Comparison of ENCODE assay signal across 8 mouse cellular contexts in the genomic region with DNA sequence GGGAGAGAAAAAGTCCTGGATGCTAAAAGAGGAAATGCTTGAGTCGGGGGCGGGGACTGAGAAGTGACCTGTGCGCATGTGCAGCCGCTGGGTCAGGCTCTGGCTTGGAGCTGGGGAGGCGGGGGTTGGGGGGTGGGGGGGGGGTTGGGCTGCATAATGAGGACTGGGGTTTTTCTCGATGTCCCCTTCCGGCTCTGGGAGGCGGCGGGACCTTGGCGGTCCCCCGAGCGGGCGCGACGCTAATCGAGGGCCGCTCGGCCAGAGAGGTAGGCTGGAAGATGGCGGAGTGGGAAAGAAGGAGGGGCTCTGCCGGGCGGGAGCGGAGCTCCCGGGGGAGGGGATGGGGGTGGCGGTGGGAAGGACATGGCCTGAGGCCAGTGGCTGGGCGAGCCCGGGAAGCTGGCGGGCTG. TPM values are rescaled to one million over a fixed set of nuclear protein-coding genes. Genes with fewer than 3 reads are reported as not detected.
DNase-seq lines count a peak whose midpoint lies in the region; ATAC-seq and TF ChIP-seq lines count a peak whose summit lies in the region.

No protein-coding gene starts in this region.

- H3K36me3 ChIP-seq in E14TG2a.4 (ENCODE audit: insufficient read depth, low read length): no peaks in the 10 kb centered on the region
- H3K36me3 ChIP-seq in forebrain, embryonic 10.5 days (replicated peaks): peaks cover 10% of the 10 kb centered on the region
- H3K36me3 ChIP-seq in neural tube, embryonic 14.5 days (ENCODE audit: control insufficient read depth, insufficient read depth, low read length): no peaks in the 10 kb centered on the region

- no peaks in the 10 kb centered on the region for H3K27me3 ChIP-seq in E14TG2a.4 (ENCODE audit: insufficient read depth, low read length)
- H3K27me3 ChIP-seq in forebrain, embryonic 10.5 days (ENCODE audit: poor library complexity, severe bottlenecking): no peaks in the 10 kb centered on the region
- no peaks in the 10 kb centered on the region for H3K27me3 ChIP-seq in neural tube, embryonic 14.5 days (ENCODE audit: control insufficient read depth, insufficient read depth, low read length)

- no peaks in the 10 kb centered on the region for H3K9me3 ChIP-seq in E14TG2a.4 (ENCODE audit: low read length)
- H3K9me3 ChIP-seq in forebrain, embryonic 10.5 days: no peaks in the 10 kb centered on the region
- H3K9me3 ChIP-seq in neural tube, embryonic 14.5 days (ENCODE audit: control insufficient read depth, low read length): no peaks in the 10 kb centered on the region

- peak; percentile 39 for DNase-seq in c-Kit-positive CD71-negative TER-119-negative erythroid progenitor cells, embryonic 14.5 days (ENCODE audit: low read depth)
- DNase-seq in forebrain, embryonic 10.5 days (ENCODE audit: extremely low spot score, low spot score): peak; percentile 76
- peak; percentile 77 to 81 for DNase-seq in heart, postnatal 10 days
- peak; percentile 81 to 87 for DNase-seq in kidney, postnatal 36 days
- peak; percentile 80 to 82 for DNase-seq in lung, adult 18-20 months
- DNase-seq in thymus, postnatal 10 days (ENCODE audit: low spot score in 2 of 2): peak; percentile 54 to 56

- 35% methylated on average over 21 of the region's 27 CpGs for WGBS in forebrain, embryonic 10.5 days
- 27% methylated on average over 26 of the region's 27 CpGs for WGBS in neural tube, embryonic 14.5 days

- peak overlapping the region; percentile 93 for H3K27ac ChIP-seq in forebrain, embryonic 10.5 days
- H3K27ac ChIP-seq in neural tube, embryonic 14.5 days (ENCODE audit: low read depth, low read length): peak overlapping the region; percentile 87

- intact Hi-C loops in heart, postnatal 10 days (cut with DNase I): loop anchor here (1.0 kb wide), 1 partner anchor 84 kb away; no protein-coding TSS in a partner anchor

- H3K4me1 ChIP-seq in E14TG2a.4 (replicated peaks; ENCODE audit: low read depth, low read length): peaks cover 29% of the 10 kb centered on the region
- H3K4me1 ChIP-seq in forebrain, embryonic 10.5 days: no peaks in the 10 kb centered on the region
- no peaks in the 10 kb centered on the region for H3K4me1 ChIP-seq in neural tube, embryonic 14.5 days (ENCODE audit: control insufficient read depth, insufficient read depth, low read length)

- peak; percentile 84 for ATAC-seq in neural tube, embryonic 14.5 days (ENCODE audit: low read depth)

- H3K9ac ChIP-seq in neural tube, embryonic 14.5 days (replicated peaks; ENCODE audit: low read depth, low read length): peak overlapping the region; percentile 51

- H3K4me3 ChIP-seq in E14TG2a.4 (replicated peaks; ENCODE audit: low read length): peak overlapping the region; percentile 78
- peak overlapping the region; percentile 54 for H3K4me3 ChIP-seq in forebrain, embryonic 10.5 days
- peak overlapping the region; percentile 40 for H3K4me3 ChIP-seq in neural tube, embryonic 14.5 days (ENCODE audit: low read depth, low read length)

- TF ChIP-seq CTCF in E14TG2a.4 (conservative IDR thresholded peaks at IDR 0.05; ENCODE audit: low read length): no peak

- peak overlapping the region; percentile 47 for H3K4me2 ChIP-seq in neural tube, embryonic 14.5 days (ENCODE audit: low read depth, low read length)

RNA-seq across cellular contexts. Expression of a gene that starts 8.3 kb away (rescaled TPM):
- 10.6 and 11.6 TPM in 2 replicates for polyA plus RNA-seq in forebrain, embryonic 10.5 days (2016; fragmentation: Nextera tagmentation; extraction: Ambion mirVana)
- 10 to 100 TPM; 48.0 to 48.2 TPM for total RNA-seq in heart, postnatal 10 days (2021)
- polyA plus RNA-seq in neural tube, embryonic 14.5 days (2014; fragmentation: Nextera tagmentation; extraction: Ambion mirVana): 18.7 and 19.0 TPM in 2 replicates

Comparison
In these comparisons a context has a peak if more than half of its experiments do, and no peak if none do; other contexts are left out.
1. Peak in every context shown above with its lines: DNase-seq, ATAC-seq, H3K4me3 ChIP-seq and H3K27ac ChIP-seq.